Mouse (Mus musculus) stomach, embryonic 16.5 days (tissue): ENCODE measurements around the gene Olfr608. TPM values are rescaled to one million over a fixed set of nuclear protein-coding genes. Genes with fewer than 3 reads are reported as not detected.
"Not testable (repeated sequence)": the region's sequence is repeated elsewhere in the genome, so short reads cannot be mapped to it uniquely, and the experiment has no call there.

Experiments used
- ATAC-seq: fragments of 200-750 bp; cut with Nextera tagmentation; 2 replicates; pipeline ENCODE4 v1.8.0; 2017; ENCODE audit warnings: moderate number of reproducible peaks, moderate TSS enrichment; ENCODE audit not compliant: insufficient read depth, low FRiP score
- H3K27ac ChIP-seq: fragments of 300-500 bp; sonication (generic); 2 replicates; pipeline ENCODE4 v1.5.1; 2014; ENCODE audit warnings: low read length
- H3K27me3 ChIP-seq: fragments of 300-500 bp; sonication (generic); 2 replicates; pipeline ENCODE4 v1.6.1; 2014; ENCODE audit warnings: low read length, control low read depth, mixed read lengths; ENCODE audit not compliant: control insufficient read depth, insufficient read depth
- H3K36me3 ChIP-seq: fragments of 300-500 bp; sonication (generic); 2 replicates; pipeline ENCODE4 v1.6.1; 2014; ENCODE audit warnings: low read length; ENCODE audit not compliant: control insufficient read depth, insufficient read depth
- H3K4me1 ChIP-seq: fragments of 300-500 bp; sonication (generic); 2 replicates; pipeline ENCODE4 v1.6.1; 2014; ENCODE audit warnings: low read length, control low read depth, mixed read lengths; ENCODE audit not compliant: control insufficient read depth, insufficient read depth
- H3K4me2 ChIP-seq: fragments of 300-500 bp; sonication (generic); 2 replicates; pipeline ENCODE4 v1.6.1; 2014; ENCODE audit warnings: low read depth, low read length, mixed read lengths
- H3K4me3 ChIP-seq: fragments of 300-500 bp; sonication (generic); replicated peaks from 2 replicates; pipeline ENCODE4 v1.5.1; 2014; ENCODE audit warnings: mild to moderate bottlenecking, low read length
- H3K9ac ChIP-seq: fragments of 300-500 bp; sonication (generic); 2 replicates; pipeline ENCODE4 v1.6.1; 2014; ENCODE audit warnings: low read length
- H3K9me3 ChIP-seq: fragments of 300-500 bp; sonication (generic); replicated peaks from 2 replicates; pipeline ENCODE4 v1.6.1; 2016; ENCODE audit warnings: low read length, control low read depth; ENCODE audit not compliant: control insufficient read depth
- WGBS: fragments of 180-500 bp; shearing (Covaris S2); extraction: QIAGEN DNeasy Blood & Tissue Kit; methylation state at CpG from one replicate; pipeline ENCODE4 v1.1.7; 2014; 5-methylcytosine and 5-hydroxymethylcytosine counted together
- polyA plus RNA-seq: library from polyadenylated mRNA; unstranded; fragments of >200 nt; fragmentation: Nextera tagmentation; extraction: Ambion mirVana; gene quantifications from 2 replicates; pipeline ENCODE4 v1.2.1, GENCODE M21; 2015

The Olfr608 gene
- not detected in 2 replicates for polyA plus RNA-seq

DNA sequence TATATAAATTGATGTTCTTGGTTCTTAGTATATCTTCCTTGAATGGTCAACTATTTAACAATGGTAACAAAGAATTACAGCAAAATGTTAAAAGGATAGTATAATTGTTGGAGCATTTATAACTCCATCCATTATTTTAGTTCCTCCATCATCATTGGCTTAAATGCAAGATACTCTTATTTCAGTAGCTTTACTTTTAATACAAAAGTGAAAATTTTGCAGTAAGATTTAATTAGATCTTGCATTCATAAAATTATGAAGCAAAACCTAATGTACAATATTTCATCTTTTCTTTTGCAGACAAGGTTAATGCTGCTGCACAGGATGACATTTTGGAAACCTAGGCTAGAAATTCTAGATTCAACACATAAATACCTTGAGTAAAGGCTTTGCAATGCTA is at the start of gene Olfr608:
Gene Olfr608 (plus strand): TSS at position 301 of the 400 bp plus-strand sequence.
- Histone ChIP-seq H3K27me3 (no peaks in the 10 kb centered on the region), H3K4me3 (no peak within 1 kb of the TSS), H3K27ac (no peak within 1 kb of the TSS), H3K9me3 (no peaks in the 10 kb centered on the region), H3K9ac (no peak within 1 kb of the TSS), H3K36me3 (no peaks in the 10 kb centered on the region), H3K4me2 (no peak within 1 kb of the TSS), H3K4me1 (no peaks in the 10 kb centered on the region)
- no peak for ATAC-seq

DNA sequence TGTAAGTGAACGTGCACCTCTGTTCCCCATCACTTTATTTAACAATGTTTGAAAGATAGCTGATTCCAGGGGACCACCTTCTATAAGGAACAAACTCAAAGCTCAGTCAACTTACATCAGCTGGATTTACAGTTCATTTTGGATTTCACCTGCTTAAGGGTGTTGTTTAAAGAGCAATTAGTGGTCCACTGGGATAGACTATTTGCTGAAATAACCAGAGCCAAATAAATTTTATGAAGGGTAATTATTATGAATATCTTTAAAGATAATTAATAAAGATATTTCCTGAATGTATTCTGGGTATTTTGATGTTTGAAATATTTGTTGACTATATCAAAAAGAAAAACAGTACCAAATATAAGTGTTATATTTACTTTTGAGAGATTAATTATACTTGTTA is 24.3 kb upstream of the Olfr608 start, which contains the start of gene Olfr605:
Gene Olfr605 (minus strand): TSS at position 101 of the 400 bp plus-strand sequence.
- 74% methylated on average over 1 of the region's 1 CpGs for WGBS

DNA sequence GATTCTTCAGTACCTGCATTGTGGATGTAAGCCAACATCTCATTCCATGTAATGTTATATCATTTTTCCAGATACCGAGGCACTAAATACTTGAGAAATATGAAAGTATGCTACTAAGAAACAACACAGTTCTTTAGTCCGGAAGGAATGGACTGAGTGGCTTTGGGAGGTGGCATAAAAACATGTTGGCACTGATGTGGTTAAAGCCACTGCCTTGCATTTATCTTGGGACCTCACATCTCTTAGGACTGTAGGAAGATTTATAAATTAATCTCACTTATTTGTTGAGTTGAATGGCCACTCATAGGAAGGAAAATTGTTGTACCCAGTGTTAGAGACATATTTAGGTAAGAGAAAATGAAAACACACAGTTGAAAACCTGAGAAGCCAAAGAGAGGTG is 20.9 kb upstream of the Olfr608 start, which contains the start of gene Olfr606:
Gene Olfr606 (plus strand): TSS at position 301 of the 400 bp plus-strand sequence.
- Histone ChIP-seq H3K9ac (no peak within 1 kb of the TSS), H3K4me3 (no peak within 1 kb of the TSS), H3K36me3 (no peaks in the 10 kb centered on the region), H3K27ac (no peak within 1 kb of the TSS), H3K9me3 (no peaks in the 10 kb centered on the region), H3K27me3 (no peaks in the 10 kb centered on the region), H3K4me1 (no peaks in the 10 kb centered on the region), H3K4me2 (no peak within 1 kb of the TSS)
- 91% methylated on average over 2 of the region's 2 CpGs for WGBS
- no peak for ATAC-seq

More for the DNA sequence above, 24.3 kb upstream of the Olfr608 start, which contains the start of gene Olfr605:
- Histone ChIP-seq H3K4me3 (no peak within 1 kb of the TSS), H3K9me3 (no peaks in the 10 kb centered on the region), H3K4me2 (no peak within 1 kb of the TSS), H3K9ac (no peak within 1 kb of the TSS), H3K36me3 (no peaks in the 10 kb centered on the region), H3K4me1 (no peaks in the 10 kb centered on the region), H3K27ac (no peak within 1 kb of the TSS), H3K27me3 (no peaks in the 10 kb centered on the region)
- ATAC-seq: no peak

DNA sequence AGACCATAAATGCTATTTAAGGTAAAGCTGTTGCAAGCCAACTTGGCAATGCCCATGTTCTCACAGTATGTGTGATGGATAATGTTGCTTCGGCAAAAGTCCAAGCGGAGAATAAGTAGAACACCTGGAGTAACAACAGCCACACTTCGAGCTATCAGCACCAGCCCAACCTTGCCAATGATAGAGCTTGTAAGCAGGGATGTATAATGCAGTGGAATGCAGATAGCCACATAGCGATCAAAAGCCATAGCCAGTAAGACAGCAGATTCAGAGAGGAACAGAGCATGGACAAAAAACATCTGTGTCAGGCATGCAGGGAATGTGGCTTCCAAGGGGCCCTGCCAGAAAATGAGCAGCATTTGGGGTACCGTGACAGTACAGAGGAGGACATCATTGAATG is 9.1 kb upstream of the Olfr608 start:
- Histone ChIP-seq H3K27me3 (no peaks in the 10 kb centered on the region), H3K27ac (no peak overlapping the region), H3K9ac (no peak overlapping the region), H3K4me2 (no peak overlapping the region), H3K36me3 (no peaks in the 10 kb centered on the region), H3K4me3 (no peak overlapping the region), H3K9me3 (no peaks in the 10 kb centered on the region), H3K4me1 (no peaks in the 10 kb centered on the region)
- ATAC-seq: no peak
- 77% methylated on average over 5 of the region's 5 CpGs for WGBS

DNA sequence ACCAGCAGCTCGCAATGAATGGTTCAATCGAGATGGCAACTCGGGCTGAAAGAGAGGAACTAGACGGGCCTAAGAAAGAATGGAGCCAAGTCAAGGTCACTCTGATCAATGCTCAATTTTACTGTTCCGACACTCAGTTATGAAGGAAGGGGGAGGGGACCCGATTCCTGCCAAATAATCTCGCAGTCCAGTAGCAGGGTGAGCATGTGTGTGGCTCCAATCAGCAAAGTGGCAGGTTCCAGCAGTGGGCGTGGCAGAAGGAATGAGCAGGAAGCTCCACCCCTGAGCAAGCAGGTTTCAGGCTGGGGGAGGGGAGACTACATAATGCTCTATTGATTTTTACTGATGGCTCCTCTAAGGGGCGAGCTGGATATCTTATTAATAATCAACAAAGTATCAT is 7.4 kb downstream of the Olfr608 start:
- H3K9me3 ChIP-seq, H3K9ac ChIP-seq, H3K4me3 ChIP-seq, H3K27ac ChIP-seq, H3K4me2 ChIP-seq, ATAC-seq, H3K36me3 ChIP-seq, H3K4me1 ChIP-seq, H3K27me3 ChIP-seq: not testable (repeated sequence)
- WGBS: 77% methylated on average over 9 of the region's 9 CpGs

DNA sequence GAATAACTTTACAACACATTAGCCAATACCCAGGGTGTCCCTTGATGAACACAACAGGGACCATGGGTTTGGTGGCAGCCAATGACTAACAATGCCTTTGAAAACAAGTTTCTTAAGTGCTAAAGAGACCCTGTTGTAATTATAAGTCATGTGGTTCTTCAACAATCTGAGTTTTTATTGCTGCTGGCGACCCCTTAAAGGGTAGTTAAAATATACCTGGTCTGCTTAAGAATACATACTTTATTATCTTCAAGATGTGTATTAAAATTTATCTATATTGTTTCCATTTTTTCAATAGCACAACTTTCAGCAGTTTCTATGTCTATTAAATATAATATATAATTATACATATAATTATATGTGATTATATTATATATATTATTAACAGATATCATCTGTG is 28.3 kb downstream of the Olfr608 start, which contains the start of gene Olfr609:
Gene Olfr609 (minus strand): TSS at position 101 of the 400 bp plus-strand sequence.
- H3K27ac ChIP-seq: no peak within 1 kb of the TSS
- H3K9ac ChIP-seq: no peak within 1 kb of the TSS
- ATAC-seq: no peak
- 58% methylated on average over 1 of the region's 1 CpGs for WGBS
- no peaks in the 10 kb centered on the region for H3K36me3 ChIP-seq
- no peaks in the 10 kb centered on the region for H3K9me3 ChIP-seq
- H3K4me2 ChIP-seq: no peak within 1 kb of the TSS
- H3K4me1 ChIP-seq: no peaks in the 10 kb centered on the region
- H3K4me3 ChIP-seq: no peak within 1 kb of the TSS
- no peaks in the 10 kb centered on the region for H3K27me3 ChIP-seq

DNA sequence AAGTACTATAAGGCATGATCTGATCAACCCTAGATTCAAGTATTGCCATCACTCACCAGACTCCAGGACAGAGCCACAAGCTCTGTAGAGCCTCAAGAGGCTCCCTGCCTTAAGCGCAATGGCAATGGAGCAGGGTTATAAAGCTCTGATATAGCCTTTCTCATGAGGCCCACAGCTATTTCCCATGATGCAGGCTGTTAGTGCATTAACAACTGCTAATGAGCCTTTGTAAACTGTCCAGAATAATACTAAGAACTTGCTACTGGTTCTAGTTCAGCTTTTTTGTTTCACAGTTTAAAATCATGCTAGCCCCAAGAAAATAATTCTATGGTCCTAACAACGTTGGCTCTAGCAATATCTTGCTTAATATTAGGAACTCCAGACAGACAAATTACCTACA is 42.3 kb downstream of the Olfr608 start, which contains the start of gene Olfr610:
Gene Olfr610 (minus strand): TSS at position 101 of the 400 bp plus-strand sequence.
- Histone ChIP-seq H3K9ac (no peak within 1 kb of the TSS), H3K4me1 (no peaks in the 10 kb centered on the region), H3K36me3 (no peaks in the 10 kb centered on the region), H3K4me2 (no peak within 1 kb of the TSS), H3K27ac (no peak within 1 kb of the TSS), H3K4me3 (no peak within 1 kb of the TSS), H3K27me3 (no peaks in the 10 kb centered on the region), H3K9me3 (no peaks in the 10 kb centered on the region)
- no peak for ATAC-seq
- WGBS: 83% methylated on average over 2 of the region's 2 CpGs

GRCm38 (mm10) chr7:103520746-103521145 is 51.1 kb downstream of the Olfr608 start, which contains the start of gene Olfr611:
Gene Olfr611, minus strand, starts transcription at chr7:103520846.
- not testable (repeated sequence) for H3K27me3 ChIP-seq, H3K9ac ChIP-seq, ATAC-seq, H3K4me1 ChIP-seq, H3K36me3 ChIP-seq, H3K9me3 ChIP-seq, H3K27ac ChIP-seq, H3K4me2 ChIP-seq, H3K4me3 ChIP-seq
- 66% methylated on average over 1 of the region's 1 CpGs for WGBS
